Mouse (Mus musculus) embryonic facial prominence, embryonic 15.5 days (tissue): ENCODE measurements at regions not wholly inside any gene's neighbourhood (a gene's known extent, or its start where the extent isn't known, plus 50 kb on each side); places are given as distances from the start of the nearest gene placed in this dataset.
A peak's percentile ranks its signal among the peaks of the same experiment; 100 is the strongest.

ENCODE experiments used
- ATAC-seq: fragments of 200-750 bp; cut with Nextera tagmentation; 2 replicates; pipeline ENCODE4 v1.8.0; 2017; ENCODE audit warnings: low read depth, moderate TSS enrichment; ENCODE audit not compliant: insufficient number of reproducible peaks, low FRiP score, low TSS enrichment
- H3K27ac ChIP-seq: fragments of 300-500 bp; sonication (generic); replicated peaks from 2 replicates; pipeline ENCODE4 v1.5.1; 2015; ENCODE audit warnings: mild to moderate bottlenecking, inconsistent platforms
- H3K27me3 ChIP-seq: fragments of 300-500 bp; sonication (generic); 2 replicates; pipeline ENCODE4 v1.6.1; 2015; ENCODE audit warnings: inconsistent platforms
- H3K36me3 ChIP-seq: fragments of 300-500 bp; sonication (generic); 2 replicates; pipeline ENCODE4 v1.6.1; 2015; ENCODE audit warnings: mild to moderate bottlenecking, inconsistent platforms
- H3K4me1 ChIP-seq: fragments of 300-500 bp; sonication (generic); 2 replicates; pipeline ENCODE4 v1.6.1; 2015; ENCODE audit warnings: inconsistent platforms
- H3K4me2 ChIP-seq: fragments of 300-500 bp; sonication (generic); replicated peaks from 2 replicates; pipeline ENCODE4 v1.6.1; 2015; ENCODE audit warnings: mild to moderate bottlenecking, inconsistent platforms
- H3K4me3 ChIP-seq: fragments of 300-500 bp; sonication (generic); replicated peaks from 2 replicates; pipeline ENCODE4 v1.5.1; 2015; ENCODE audit warnings: mild to moderate bottlenecking, inconsistent platforms
- H3K9ac ChIP-seq: fragments of 300-500 bp; sonication (generic); 2 replicates; pipeline ENCODE4 v1.6.1; 2015; ENCODE audit warnings: inconsistent platforms
- H3K9me3 ChIP-seq: fragments of 300-500 bp; sonication (generic); replicated peaks from 2 replicates; pipeline ENCODE4 v1.6.1; 2016; ENCODE audit warnings: inconsistent platforms
- WGBS: fragments of 180-500 bp; shearing (Covaris S2); methylation state at CpG from one replicate; pipeline ENCODE4 v1.1.7; 2015; 5-methylcytosine and 5-hydroxymethylcytosine counted together

GRCm38 (mm10) chr10:42131798-42132197 is 113.6 kb upstream of the Armc2 start:
- Histone ChIP-seq H3K9ac (no peak overlapping the region), H3K9me3 (no peaks in the 10 kb centered on the region), H3K4me1 (no peaks in the 10 kb centered on the region), H3K4me3 (no peak overlapping the region), H3K4me2 (no peak overlapping the region), H3K27ac (no peak overlapping the region), H3K27me3 (no peaks in the 10 kb centered on the region), H3K36me3 (no peaks in the 10 kb centered on the region)
- no peak for ATAC-seq
- 92% methylated on average over 6 of the region's 6 CpGs for WGBS

DNA sequence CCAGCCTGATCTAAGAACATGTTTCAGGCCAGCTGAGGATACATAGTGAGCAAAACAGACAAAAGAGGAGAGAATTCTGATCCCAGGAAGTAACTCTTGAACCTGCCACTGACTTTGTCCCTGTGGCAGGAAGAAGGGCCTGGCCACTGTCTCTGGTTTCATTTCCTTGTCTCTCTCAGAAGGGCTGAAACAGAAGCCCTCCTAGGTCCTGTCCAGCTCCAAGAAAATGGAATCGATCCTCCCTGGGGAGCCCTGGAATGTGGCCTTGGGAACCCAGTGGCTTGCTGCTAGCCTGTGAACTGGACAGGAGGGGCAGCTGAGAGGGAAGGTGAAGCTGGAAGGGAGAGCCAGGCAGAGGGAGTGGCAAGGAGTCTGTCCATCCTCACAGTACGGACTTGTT is 113.1 kb upstream of the Armc2 start:
- Histone ChIP-seq H3K4me2 (no peak overlapping the region), H3K27ac (no peak overlapping the region), H3K4me1 (no peaks in the 10 kb centered on the region), H3K9ac (no peak overlapping the region), H3K9me3 (no peaks in the 10 kb centered on the region), H3K27me3 (no peaks in the 10 kb centered on the region), H3K4me3 (no peak overlapping the region), H3K36me3 (no peaks in the 10 kb centered on the region)
- WGBS: 63% methylated on average over 2 of the region's 2 CpGs
- no peak for ATAC-seq

- H3K4me1 ChIP-seq: peaks cover 2% of the 10 kb centered on the region
- H3K27ac ChIP-seq: no peak overlapping the region
- no peaks in the 10 kb centered on the region for H3K9me3 ChIP-seq
- H3K4me2 ChIP-seq: no peak overlapping the region
- ATAC-seq: no peak
- WGBS: 76% methylated on average over 14 of the region's 14 CpGs
- H3K4me3 ChIP-seq: no peak overlapping the region
- no peaks in the 10 kb centered on the region for H3K27me3 ChIP-seq
- no peak overlapping the region for H3K9ac ChIP-seq
- no peaks in the 10 kb centered on the region for H3K36me3 ChIP-seq
Measured at GRCm38 (mm10) chr10:42127865-42128419, 109.7 kb upstream of the Armc2 start.

GRCm38 (mm10) chr10:42126816-42127215 is 108.6 kb upstream of the Armc2 start:
- Histone ChIP-seq H3K36me3 (no peaks in the 10 kb centered on the region), H3K4me2 (no peak overlapping the region), H3K27me3 (no peaks in the 10 kb centered on the region), H3K9ac (no peak overlapping the region), H3K27ac (no peak overlapping the region), H3K4me3 (no peak overlapping the region), H3K4me1 (peaks cover 5% of the 10 kb centered on the region), H3K9me3 (no peaks in the 10 kb centered on the region)
- ATAC-seq: no peak
- 92% methylated on average over 1 of the region's 1 CpGs for WGBS

DNA sequence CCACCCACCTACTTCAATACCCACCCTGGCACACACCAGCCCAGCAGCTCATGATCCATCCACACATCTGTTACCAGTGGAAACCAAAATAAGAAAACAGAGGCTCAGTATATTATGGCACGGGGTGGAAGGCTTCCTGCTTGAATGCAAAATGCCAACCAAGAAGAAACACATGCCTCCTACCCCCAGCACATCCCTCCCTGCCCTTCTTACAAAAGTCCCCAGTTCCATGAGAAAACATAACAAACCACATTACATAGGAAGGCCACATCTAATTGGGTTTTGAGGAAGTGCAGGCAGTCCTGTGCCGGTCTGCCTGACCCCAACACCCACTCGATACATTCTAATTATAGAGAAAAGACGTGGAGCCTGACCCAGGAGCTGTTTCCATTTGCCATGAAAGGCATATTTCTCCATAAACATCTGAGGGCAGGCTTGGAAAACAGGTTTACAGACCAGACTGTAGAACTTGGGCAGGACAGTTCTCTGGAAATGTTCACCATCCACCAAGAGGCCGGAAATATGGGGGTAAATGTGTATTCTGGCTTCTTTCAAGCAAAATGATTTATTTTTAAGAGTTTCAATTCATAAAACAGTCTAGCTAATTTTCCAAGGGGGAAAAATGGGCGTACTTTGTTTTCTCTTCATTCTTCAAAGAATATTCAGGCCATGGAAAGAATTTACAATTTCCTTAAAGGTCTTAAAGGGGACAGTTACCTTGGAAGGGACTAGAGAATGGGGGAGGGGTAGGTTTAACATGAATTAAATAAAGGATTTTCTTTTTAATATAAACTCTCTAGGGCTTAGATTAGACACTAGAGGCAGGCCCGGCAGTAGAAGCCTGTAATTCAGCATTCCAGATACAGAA is 104.8 kb upstream of the Armc2 start:
- peak overlapping the region; percentile 79 for H3K27ac ChIP-seq
- no peak overlapping the region for H3K4me3 ChIP-seq
- 34% methylated on average over 7 of the region's 7 CpGs for WGBS
- no peaks in the 10 kb centered on the region for H3K9me3 ChIP-seq
- H3K4me1 ChIP-seq: peaks cover 11% of the 10 kb centered on the region
- H3K27me3 ChIP-seq: no peaks in the 10 kb centered on the region
- peak; percentile 79 for ATAC-seq
- H3K9ac ChIP-seq: no peak overlapping the region
- no peaks in the 10 kb centered on the region for H3K36me3 ChIP-seq
- H3K4me2 ChIP-seq: no peak overlapping the region

DNA sequence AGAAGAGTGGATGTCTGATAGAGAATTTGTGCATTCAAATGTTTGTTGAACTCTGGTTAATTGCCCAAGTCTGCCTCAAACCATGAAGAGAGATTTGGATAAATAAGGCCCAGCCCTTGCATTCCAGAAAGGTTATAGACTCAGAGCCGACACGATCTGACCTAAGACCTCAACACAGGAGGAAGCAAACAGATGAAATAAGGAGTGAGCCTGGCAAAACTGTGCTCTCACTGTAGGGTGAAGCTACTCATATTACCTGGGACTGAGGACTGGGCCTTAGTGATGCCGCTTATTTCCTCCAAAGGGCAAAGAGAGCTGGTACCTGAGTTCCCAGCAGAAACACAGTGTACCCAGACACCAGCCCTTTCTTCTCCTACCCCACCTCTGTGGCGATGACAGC is 103.7 kb upstream of the Armc2 start:
- H3K9me3 ChIP-seq: no peaks in the 10 kb centered on the region
- peaks cover 11% of the 10 kb centered on the region for H3K4me1 ChIP-seq
- H3K9ac ChIP-seq: no peak overlapping the region
- H3K4me3 ChIP-seq: no peak overlapping the region
- WGBS: 45% methylated on average over 4 of the region's 4 CpGs
- H3K36me3 ChIP-seq: no peaks in the 10 kb centered on the region
- no peak overlapping the region for H3K4me2 ChIP-seq
- no peak for ATAC-seq
- H3K27ac ChIP-seq: peak overlapping the region; percentile 79
- H3K27me3 ChIP-seq: no peaks in the 10 kb centered on the region

- ATAC-seq: no peak
- peaks cover 11% of the 10 kb centered on the region for H3K4me1 ChIP-seq
- H3K36me3 ChIP-seq: no peaks in the 10 kb centered on the region
- peak overlapping the region; percentile 22; the same call in 1 of the 2 replicates for H3K27ac ChIP-seq
- H3K4me3 ChIP-seq: no peak overlapping the region
- H3K4me2 ChIP-seq: no peak overlapping the region
- 42% methylated on average over 12 of the region's 12 CpGs for WGBS
- no peaks in the 10 kb centered on the region for H3K27me3 ChIP-seq
- H3K9me3 ChIP-seq: no peaks in the 10 kb centered on the region
- H3K9ac ChIP-seq: no peak overlapping the region
Measured at GRCm38 (mm10) chr10:42119326-42119725, 101.1 kb upstream of the Armc2 start.

GRCm38 (mm10) chr10:42118361-42119188 is 100.3 kb upstream of the Armc2 start:
- no peaks in the 10 kb centered on the region for H3K27me3 ChIP-seq
- peaks cover 11% of the 10 kb centered on the region for H3K4me1 ChIP-seq
- H3K27ac ChIP-seq: no peak overlapping the region
- H3K36me3 ChIP-seq: no peaks in the 10 kb centered on the region
- H3K9me3 ChIP-seq: no peaks in the 10 kb centered on the region
- no peak overlapping the region for H3K4me2 ChIP-seq
- 56% methylated on average over 13 of the region's 13 CpGs for WGBS
- no peak overlapping the region for H3K9ac ChIP-seq
- ATAC-seq: no peak
- no peak overlapping the region for H3K4me3 ChIP-seq

DNA sequence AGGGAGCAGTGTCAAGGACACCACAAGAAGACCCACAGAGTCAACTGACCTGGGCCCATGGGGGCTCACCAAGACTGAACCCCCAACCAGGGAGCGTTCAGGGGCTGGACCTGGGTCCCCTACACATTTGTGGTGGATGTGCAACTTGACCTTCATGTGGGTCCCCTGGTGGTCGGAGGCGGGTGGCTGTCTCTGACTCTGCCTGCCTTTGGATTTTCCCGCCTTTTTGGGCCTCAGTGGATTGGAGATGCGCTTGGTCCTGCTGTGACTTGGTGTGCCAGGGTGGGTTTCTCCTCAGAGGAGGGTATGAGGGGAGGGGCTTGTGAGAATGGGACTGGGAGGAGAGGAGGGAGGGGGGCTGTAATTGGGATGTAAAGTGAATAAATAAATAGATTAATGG is 99.3 kb upstream of the Armc2 start:
- no peak overlapping the region for H3K27ac ChIP-seq
- ATAC-seq: no peak
- no peaks in the 10 kb centered on the region for H3K36me3 ChIP-seq
- no peaks in the 10 kb centered on the region for H3K27me3 ChIP-seq
- no peak overlapping the region for H3K4me3 ChIP-seq
- WGBS: 94% methylated on average over 5 of the region's 5 CpGs
- H3K4me1 ChIP-seq: peaks cover 6% of the 10 kb centered on the region
- H3K9ac ChIP-seq: no peak overlapping the region
- no peak overlapping the region for H3K4me2 ChIP-seq
- no peaks in the 10 kb centered on the region for H3K9me3 ChIP-seq

DNA sequence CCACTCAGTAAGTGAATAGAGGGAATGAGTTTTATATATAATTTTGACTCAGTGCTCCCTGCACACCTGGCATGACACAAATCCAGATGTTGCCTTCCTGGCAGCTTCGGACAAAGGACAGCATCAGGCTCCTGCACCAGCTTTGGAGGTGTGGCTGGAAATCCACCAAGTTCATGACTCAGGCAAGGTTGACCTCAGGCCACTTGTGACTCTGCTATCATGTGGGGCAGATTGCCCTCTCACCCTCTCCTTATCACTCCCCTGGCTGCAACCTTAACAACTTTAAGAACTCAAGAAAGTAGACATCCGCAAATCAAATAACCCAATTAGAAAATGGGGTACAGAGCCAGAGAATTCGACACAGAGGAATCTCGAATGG is 97.7 kb upstream of the Armc2 start:
- H3K4me3 ChIP-seq: no peak overlapping the region
- no peaks in the 10 kb centered on the region for H3K36me3 ChIP-seq
- no peak overlapping the region for H3K9ac ChIP-seq
- no peak overlapping the region for H3K4me2 ChIP-seq
- WGBS: 81% methylated on average over 4 of the region's 4 CpGs
- H3K4me1 ChIP-seq: peaks cover 6% of the 10 kb centered on the region
- no peak overlapping the region for H3K27ac ChIP-seq
- no peaks in the 10 kb centered on the region for H3K27me3 ChIP-seq
- no peak for ATAC-seq
- H3K9me3 ChIP-seq: no peaks in the 10 kb centered on the region

- WGBS: 79% methylated on average over 4 of the region's 4 CpGs
- H3K27ac ChIP-seq: no peak overlapping the region
- peaks cover 6% of the 10 kb centered on the region for H3K4me1 ChIP-seq
- H3K4me3 ChIP-seq: no peak overlapping the region
- no peaks in the 10 kb centered on the region for H3K27me3 ChIP-seq
- H3K9me3 ChIP-seq: no peaks in the 10 kb centered on the region
- no peak overlapping the region for H3K4me2 ChIP-seq
- no peaks in the 10 kb centered on the region for H3K36me3 ChIP-seq
- no peak for ATAC-seq
- no peak overlapping the region for H3K9ac ChIP-seq
Measured at GRCm38 (mm10) chr10:42115224-42115919, 97.1 kb upstream of the Armc2 start.
